Mouse (Mus musculus) CD4-positive naive resting alpha-beta T cell, adult 76 days (primary cell): ENCODE data around the gene Wfikkn1. TPM values are rescaled to one million over a fixed set of nuclear protein-coding genes. Genes with fewer than 3 reads are reported as not detected.

Experiments used
- total RNA-seq: library from RNA; stranded (reverse); gene quantifications from one replicate; pipeline ENCODE4 v1.2.4, GENCODE M21; 2023

Wfikkn1 gene
- total RNA-seq, result 7.4 TPM

GRCm38 (mm10) chr17:25880196-25880910 lies at the start of gene Wfikkn1:
TSS of gene Wfikkn1 (minus strand) at chr17:25880858.

GRCm38 (mm10) chr17:25919144-25919785 lies 38.6 kb upstream of the Wfikkn1 start, which contains the start of gene Rab40c:
TSS of gene Rab40c (minus strand) at chr17:25919727.

GRCm38 (mm10) chr17:25874721-25875170 lies 5.9 kb downstream of the Wfikkn1 start, which contains the start of gene Mettl26:
TSS of gene Mettl26 (plus strand) at chr17:25875074.

GRCm38 (mm10) chr17:25868601-25869191 lies 12.0 kb downstream of the Wfikkn1 start, which contains the start of gene Mcrip2:
TSS of gene Mcrip2 (minus strand) at chr17:25868764.

GRCm38 (mm10) chr17:25860832-25861703 lies 19.6 kb downstream of the Wfikkn1 start, which contains the start of gene Wdr90:
TSS of gene Wdr90 (minus strand) at chr17:25861501.

GRCm38 (mm10) chr17:25844396-25844901 lies 36.2 kb downstream of the Wfikkn1 start, which contains the start of gene Rhot2:
TSS of gene Rhot2 (minus strand) at chr17:25844851.

GRCm38 (mm10) chr17:25841117-25841880 lies 39.4 kb downstream of the Wfikkn1 start, which contains the start of gene Gm20683:
TSS of gene Gm20683 (minus strand) at chr17:25841763.

GRCm38 (mm10) chr17:25837076-25837410 lies 43.6 kb downstream of the Wfikkn1 start, which contains the start of gene Rhbdl1:
TSS of gene Rhbdl1 (minus strand) at chr17:25837295.

GRCm38 (mm10) chr17:25833291-25833663 lies 47.4 kb downstream of the Wfikkn1 start, which contains the start of gene Stub1:
TSS of gene Stub1 (minus strand) at chr17:25833404.

GRCm38 (mm10) chr17:25828712-25829557 lies 51.7 kb downstream of the Wfikkn1 start, which contains the start of gene Jmjd8:
TSS of gene Jmjd8 (plus strand) at chr17:25828867.

Other genes starting within 250 kb of the Wfikkn1 start
- not detected for gene Gng13, start 163.7 kb downstream of the Wfikkn1 start, total RNA-seq
- 6.9 TPM for gene Chtf18, start 153.4 kb downstream of the Wfikkn1 start, total RNA-seq
- gene Rpusd1, start 153.2 kb downstream of the Wfikkn1 start, total RNA-seq, result 4.1 TPM
- not detected for gene Mslnl, start 144.8 kb downstream of the Wfikkn1 start, total RNA-seq
- gene Msln, start 126.5 kb downstream of the Wfikkn1 start, total RNA-seq, result not detected
- gene Narfl, start 107.1 kb downstream of the Wfikkn1 start, total RNA-seq, result 20.5 TPM
- 19.6 TPM for gene Haghl, start 95.2 kb downstream of the Wfikkn1 start, total RNA-seq
- not detected for gene Ccdc78, start 94.3 kb downstream of the Wfikkn1 start, total RNA-seq
- 53.8 TPM for gene Fam173a, start 88.0 kb downstream of the Wfikkn1 start, total RNA-seq
- not detected for gene AC134908.4, start 85.2 kb downstream of the Wfikkn1 start, total RNA-seq
- gene Metrn, start 83.7 kb downstream of the Wfikkn1 start, total RNA-seq, result 19.9 TPM
- gene Fbxl16, start 71.8 kb downstream of the Wfikkn1 start, total RNA-seq, result not detected
- 16.9 TPM for gene Wdr24, start 57.2 kb downstream of the Wfikkn1 start, total RNA-seq
- 26.5 TPM for gene Jmjd8, start 52.0 kb downstream of the Wfikkn1 start, total RNA-seq
- 49.0 TPM for gene Stub1, start 47.5 kb downstream of the Wfikkn1 start, total RNA-seq
- 5.6 TPM for gene Rhbdl1, start 43.6 kb downstream of the Wfikkn1 start, total RNA-seq
- gene Gm20683, start 39.1 kb downstream of the Wfikkn1 start, total RNA-seq, result 13.2 TPM
- 66.5 TPM for gene Rhot2, start 36.0 kb downstream of the Wfikkn1 start, total RNA-seq
- 27.2 TPM for gene Wdr90, start 19.4 kb downstream of the Wfikkn1 start, total RNA-seq
- gene Mcrip2, start 12.1 kb downstream of the Wfikkn1 start, total RNA-seq, result 6.3 TPM
- gene Mettl26, start 5.8 kb downstream of the Wfikkn1 start, total RNA-seq, result 20.1 TPM
- 19.1 TPM for gene Rab40c, start 38.9 kb upstream of the Wfikkn1 start, total RNA-seq
- gene Pigq, start 64.1 kb upstream of the Wfikkn1 start, total RNA-seq, result 51.5 TPM
- gene Nhlrc4, start 64.1 kb upstream of the Wfikkn1 start, total RNA-seq, result not detected
- gene A930017K11Rik, start 71.7 kb upstream of the Wfikkn1 start, total RNA-seq, result 0.21 TPM
- gene Capn15, start 104.9 kb upstream of the Wfikkn1 start, total RNA-seq, result 33.7 TPM
- 18.5 TPM for gene Rab11fip3, start 188.7 kb upstream of the Wfikkn1 start, total RNA-seq
- gene Decr2, start 209.5 kb upstream of the Wfikkn1 start, total RNA-seq, result 5.0 TPM
- 3.9 TPM for gene Nme4, start 214.7 kb upstream of the Wfikkn1 start, total RNA-seq
- 24.2 TPM for gene Tmem8, start 232.4 kb upstream of the Wfikkn1 start, total RNA-seq
- 33.3 TPM for gene Mrpl28, start 242.6 kb upstream of the Wfikkn1 start, total RNA-seq